Mouse (Mus musculus) heart, postnatal 0 days (tissue): ENCODE results near the gene Dnal1.

ENCODE experiments used
- CTCF ChIP-seq: IDR thresholded peaks from 2 replicates; pipeline ENCODE4 v1.5.1; 2016; ENCODE audit warnings: antibody characterized with exemption, control low read depth, low read depth
- EP300 ChIP-seq: IDR thresholded peaks from 2 replicates; pipeline ENCODE4 v1.6.1; 2016; ENCODE audit warnings: antibody characterized with exemption, low read depth

- TF ChIP-seq EP300, result no peak
- no peak for TF ChIP-seq CTCF
Observed at GRCm38 (mm10) chr12:84114153-84114994, at the start of gene Dnal1.
